Mouse (Mus musculus): ENCODE measurements around the gene Elf5. TPM values are rescaled to one million over a fixed set of nuclear protein-coding genes. Genes with fewer than 3 reads are reported as not detected.

Gene Elf5
- polyA plus RNA-seq, 1 experiment from 2014 or later, result not detected

- 0 out of 2 replicates have a peak, but pooled peaks have one; percentile 34 for ATAC-seq
These were observed 27.7 kb downstream of the Elf5 start for GRCm38 (mm10) chr2:103439071-103439622.

GRCm38 (mm10) chr2:103439710-103440109 is 28.2 kb downstream of the Elf5 start:
- no peaks in the 10 kb centered on the region for H3K27me3 ChIP-seq
- no peaks in the 10 kb centered on the region for H3K9me3 ChIP-seq
- peak; percentile 65 for ATAC-seq
- H3K4me2 ChIP-seq (replicated peaks), result peak overlapping the region; percentile 52
- peaks cover 6% of the 10 kb centered on the region; the same call in 1 of the 2 replicates for H3K4me1 ChIP-seq (replicated peaks)
- H3K27ac ChIP-seq, result no peak overlapping the region; the same call in 1 of the 2 replicates
- H3K9ac ChIP-seq (replicated peaks), result peak overlapping the region; percentile 53; the same call in 1 of the 2 replicates
- H3K36me3 ChIP-seq, result no peaks in the 10 kb centered on the region
- 4% methylated on average over 12 of the region's 12 CpGs for WGBS
- H3K4me3 ChIP-seq (replicated peaks), result peak overlapping the region; percentile 28

More at GRCm38 (mm10) chr2:103439071-103439622, 27.7 kb downstream of the Elf5 start:
- no peak overlapping the region for H3K4me3 ChIP-seq (replicated peaks)
- no peak overlapping the region for H3K4me2 ChIP-seq (replicated peaks)
- H3K9me3 ChIP-seq, result no peaks in the 10 kb centered on the region
- no peak overlapping the region for H3K9ac ChIP-seq (replicated peaks)
- WGBS, result 92% methylated on average over 11 of the region's 11 CpGs
- H3K36me3 ChIP-seq, result no peaks in the 10 kb centered on the region
- H3K27ac ChIP-seq, result no peak overlapping the region
- H3K27me3 ChIP-seq, result no peaks in the 10 kb centered on the region
- peaks cover 6% of the 10 kb centered on the region; the same call in 1 of the 2 replicates for H3K4me1 ChIP-seq (replicated peaks)

- Histone ChIP-seq H3K9ac (replicated peaks) (no peak overlapping the region), H3K27me3 (no peaks in the 10 kb centered on the region), H3K9me3 (no peaks in the 10 kb centered on the region), H3K36me3 (no peaks in the 10 kb centered on the region), H3K4me3 (replicated peaks) (no peak overlapping the region), H3K4me2 (replicated peaks) (no peak overlapping the region), H3K27ac (no peak overlapping the region), H3K4me1 (replicated peaks) (no peaks in the 10 kb centered on the region)
- WGBS, result 70% methylated on average over 6 of the region's 6 CpGs
- 0 out of 2 replicates have a peak, but pooled peaks have one; percentile 34 for ATAC-seq
These were observed 34.3 kb downstream of the Elf5 start for GRCm38 (mm10) chr2:103445776-103446175.

- no peak for ATAC-seq
- no peaks in the 10 kb centered on the region for H3K9me3 ChIP-seq
- no peak overlapping the region for H3K27ac ChIP-seq
- no peak overlapping the region for H3K4me3 ChIP-seq (replicated peaks)
- H3K4me1 ChIP-seq (replicated peaks), result no peaks in the 10 kb centered on the region
- no peak overlapping the region for H3K4me2 ChIP-seq (replicated peaks)
- WGBS, result 90% methylated on average over 6 of the region's 6 CpGs
- H3K9ac ChIP-seq (replicated peaks), result no peak overlapping the region
- no peaks in the 10 kb centered on the region for H3K27me3 ChIP-seq
- H3K36me3 ChIP-seq, result no peaks in the 10 kb centered on the region
These were observed 34.8 kb downstream of the Elf5 start for GRCm38 (mm10) chr2:103446326-103446725.

- no peak overlapping the region for H3K4me2 ChIP-seq (replicated peaks)
- H3K36me3 ChIP-seq, result peaks cover 12% of the 10 kb centered on the region
- no peaks in the 10 kb centered on the region for H3K4me1 ChIP-seq (replicated peaks)
- H3K4me3 ChIP-seq (replicated peaks), result no peak overlapping the region
- no peak for ATAC-seq
- H3K9me3 ChIP-seq, result no peaks in the 10 kb centered on the region
- no peaks in the 10 kb centered on the region for H3K27me3 ChIP-seq
- H3K9ac ChIP-seq (replicated peaks), result no peak overlapping the region
- no peak overlapping the region for H3K27ac ChIP-seq
- WGBS, result 67% methylated on average over 14 of the region's 14 CpGs
These were observed 37.6 kb downstream of the Elf5 start for GRCm38 (mm10) chr2:103448947-103449560.

- 90% methylated on average over 7 of the region's 7 CpGs for whole genome bisulfite sequencing
- H3K27me3 ChIP-seq, result no peaks in the 10 kb centered on the region
- ATAC-seq, result no peak
These were observed 38.3 kb downstream of the Elf5 start for GRCm38 (mm10) chr2:103449813-103450212.

GRCm38 (mm10) chr2:103450267-103450666 is 38.8 kb downstream of the Elf5 start:
- Histone ChIP-seq H3K27ac (no peak overlapping the region), H3K27me3 (no peaks in the 10 kb centered on the region), H3K9me3 (no peaks in the 10 kb centered on the region), H3K4me1 (replicated peaks) (no peaks in the 10 kb centered on the region), H3K4me2 (replicated peaks) (no peak overlapping the region), H3K9ac (replicated peaks) (no peak overlapping the region), H3K4me3 (replicated peaks) (no peak overlapping the region), H3K36me3 (peaks cover 24% of the 10 kb centered on the region)
- no peak for ATAC-seq
- WGBS, result 87% methylated on average over 8 of the region's 8 CpGs

More at GRCm38 (mm10) chr2:103449813-103450212, 38.3 kb downstream of the Elf5 start:
- Histone ChIP-seq H3K9ac (replicated peaks) (no peak overlapping the region), H3K36me3 (peaks cover 20% of the 10 kb centered on the region), H3K27ac (no peak overlapping the region), H3K4me3 (replicated peaks) (no peak overlapping the region), H3K4me1 (replicated peaks) (no peaks in the 10 kb centered on the region), H3K9me3 (no peaks in the 10 kb centered on the region), H3K4me2 (replicated peaks) (no peak overlapping the region)

- H3K27ac ChIP-seq, result no peak overlapping the region
- no peak for ATAC-seq
- H3K4me1 ChIP-seq (replicated peaks), result no peaks in the 10 kb centered on the region
- H3K9ac ChIP-seq (replicated peaks), result no peak overlapping the region
- no peak overlapping the region for H3K4me2 ChIP-seq (replicated peaks)
- peaks cover 38% of the 10 kb centered on the region for H3K36me3 ChIP-seq
- 90% methylated on average over 5 of the region's 5 CpGs for WGBS
- H3K4me3 ChIP-seq (replicated peaks), result no peak overlapping the region
- H3K9me3 ChIP-seq, result no peaks in the 10 kb centered on the region
- H3K27me3 ChIP-seq, result no peaks in the 10 kb centered on the region
These were observed 41.1 kb downstream of the Elf5 start for GRCm38 (mm10) chr2:103452550-103452949.

- WGBS, result 98% methylated on average over 7 of the region's 7 CpGs
- Histone ChIP-seq H3K36me3 (peaks cover 66% of the 10 kb centered on the region), H3K9me3 (no peaks in the 10 kb centered on the region), H3K4me2 (replicated peaks) (no peak overlapping the region), H3K4me3 (replicated peaks) (no peak overlapping the region), H3K27ac (no peak overlapping the region), H3K27me3 (no peaks in the 10 kb centered on the region), H3K4me1 (replicated peaks) (no peaks in the 10 kb centered on the region), H3K9ac (replicated peaks) (no peak overlapping the region)
- ATAC-seq, result no peak
These were observed 44.3 kb downstream of the Elf5 start for GRCm38 (mm10) chr2:103455748-103456147.

GRCm38 (mm10) chr2:103456646-103457045 is 45.2 kb downstream of the Elf5 start:
- peaks cover 72% of the 10 kb centered on the region for H3K36me3 ChIP-seq
- H3K27me3 ChIP-seq, result no peaks in the 10 kb centered on the region
- WGBS, result 22% methylated on average over 10 of the region's 10 CpGs

GRCm38 (mm10) chr2:103457048-103457447 is 45.6 kb downstream of the Elf5 start:
- WGBS, result 95% methylated on average over 5 of the region's 5 CpGs
- ATAC-seq, result 0 out of 2 replicates have a peak, but pooled peaks have one; percentile 62
- Histone ChIP-seq H3K27ac (no peak overlapping the region), H3K27me3 (no peaks in the 10 kb centered on the region), H3K36me3 (peaks cover 76% of the 10 kb centered on the region), H3K9me3 (no peaks in the 10 kb centered on the region), H3K9ac (replicated peaks) (no peak overlapping the region), H3K4me1 (replicated peaks) (no peaks in the 10 kb centered on the region), H3K4me2 (replicated peaks) (no peak overlapping the region), H3K4me3 (replicated peaks) (no peak overlapping the region)

More at GRCm38 (mm10) chr2:103456646-103457045, 45.2 kb downstream of the Elf5 start:
- no peaks in the 10 kb centered on the region for H3K4me1 ChIP-seq (replicated peaks)
- no peak overlapping the region for H3K9ac ChIP-seq (replicated peaks)
- no peak overlapping the region for H3K4me3 ChIP-seq (replicated peaks)
- no peak overlapping the region for H3K4me2 ChIP-seq (replicated peaks)
- no peaks in the 10 kb centered on the region for H3K9me3 ChIP-seq
- peak; percentile 77; the same call in 1 of the 2 replicates for ATAC-seq
- H3K27ac ChIP-seq, result no peak overlapping the region

GRCm38 (mm10) chr2:103457628-103458027 is 46.1 kb downstream of the Elf5 start:
- no peak overlapping the region for H3K4me2 ChIP-seq (replicated peaks)
- H3K9me3 ChIP-seq, result no peaks in the 10 kb centered on the region
- H3K4me3 ChIP-seq (replicated peaks), result no peak overlapping the region
- H3K9ac ChIP-seq (replicated peaks), result no peak overlapping the region
- H3K27me3 ChIP-seq, result no peaks in the 10 kb centered on the region
- no peak for ATAC-seq
- peaks cover 82% of the 10 kb centered on the region for H3K36me3 ChIP-seq
- 88% methylated on average over 7 of the region's 7 CpGs for WGBS
- H3K4me1 ChIP-seq (replicated peaks), result no peaks in the 10 kb centered on the region
- no peak overlapping the region for H3K27ac ChIP-seq
